19 mouse cellular contexts compared by ENCODE assay signal in the genomic region with DNA sequence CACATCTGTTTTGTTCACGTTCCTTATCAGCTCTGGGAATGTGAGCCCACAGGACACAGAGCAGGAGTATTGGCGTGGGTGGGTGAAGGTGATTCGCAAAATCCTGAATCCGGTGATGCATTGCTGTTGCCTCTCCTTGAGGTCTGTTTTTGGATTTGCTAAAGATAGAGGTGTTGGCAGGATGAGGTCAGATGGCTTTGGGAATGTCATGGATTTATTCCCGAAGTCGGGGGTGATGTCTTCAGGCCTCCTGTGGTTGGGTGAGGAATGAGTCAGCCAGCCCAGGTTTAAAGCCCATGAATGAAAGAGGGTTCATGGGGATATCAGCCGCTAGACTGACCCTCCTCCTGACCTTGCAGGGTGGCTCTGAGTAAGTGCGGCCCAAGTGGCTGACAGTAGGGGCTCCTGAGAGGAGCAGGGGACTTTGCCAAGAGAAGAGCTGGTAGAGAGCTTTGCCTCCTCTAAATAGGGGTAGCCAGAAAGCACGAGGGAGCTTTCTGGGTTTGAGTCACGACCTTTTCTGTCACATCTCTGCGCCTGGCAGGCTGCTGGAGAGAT. TPM values are rescaled to one million over a fixed set of nuclear protein-coding genes. Genes with fewer than 3 reads are reported as not detected.
DNase-seq lines count a peak whose midpoint lies in the region; ATAC-seq and TF ChIP-seq lines count a peak whose summit lies in the region.
"Had no signal": no experiment of that assay in that cellular context is flagged by ENCODE, and none has a peak within 500 bp of the region (broad histone marks: within the 10 kb centered on the region; RNA-seq: fewer than 3 reads in every experiment).

No protein-coding gene starts in this region.

- TF ChIP-seq EP300 in heart, adult 2 months (IDR thresholded peaks at IDR 0.05; ENCODE audit: insufficient read depth, low read depth, low read length) = peak; percentile 29; the same call in 1 of the 2 replicates

- intact Hi-C loops in heart, adult 2 months (cut with DNase I) = no loop called here
- intact Hi-C loops in heart, postnatal 36 days (cut with DNase I) = no loop called here

- H3K9me3 ChIP-seq in heart, embryonic 16.5 days (replicated peaks; ENCODE audit: control insufficient read depth, low read length) = no peaks in the 10 kb centered on the region
- H3K9me3 ChIP-seq: embryonic facial prominence, embryonic 13.5 days; limb, embryonic 13.5 days; liver, embryonic 15.5 days; neural tube, embryonic 12.5 days had no signal

- peak overlapping the region; percentile 47 for H3ac ChIP-seq in C2C12 (ENCODE audit: control insufficient read depth, insufficient read length, low read depth)

- H3K9ac ChIP-seq in heart, adult 2 months (ENCODE audit: low read depth, low read length) = no peak overlapping the region
- no peak overlapping the region for H3K9ac ChIP-seq in heart, embryonic 16.5 days (ENCODE audit: low read length)
- H3K9ac ChIP-seq: embryonic facial prominence, embryonic 13.5 days; limb, embryonic 13.5 days; liver, embryonic 15.5 days; neural tube, embryonic 12.5 days had no signal

- peak; percentile 32 to 34 for DNase-seq in heart, adult 2 months
- no peak for DNase-seq in heart, postnatal 36 days
- DNase-seq in heart, adult 8-10 months (ENCODE audit: low spot score) = peak; percentile 27
- DNase-seq in layer of hippocampus, adult 11-12 months (ENCODE audit: low spot score) = no peak
- DNase-seq: gastrocnemius, postnatal 10 days; kidney, adult 2 months; kidney, postnatal 25 days; layer of hippocampus, adult 9-11 months; lung, postnatal 10 days; right cerebral cortex, postnatal 25 days had no signal

- TF ChIP-seq POLR2A in heart, adult 2 months (IDR thresholded peaks at IDR 0.05; ENCODE audit: insufficient read depth, low read depth, low read length) = no peak

- ATAC-seq in heart, embryonic 16.5 days (replicated peaks; ENCODE audit: extremely low read depth, insufficient read depth, low FRiP score) = peak; percentile 65
- no peak for ATAC-seq in erythroblast, adult 5-6 weeks (replicated peaks; ENCODE audit: low FRiP score, poor library complexity, severe bottlenecking)

- 41% methylated on average over 11 of the region's 11 CpGs for WGBS in heart, adult 2 months
- WGBS in heart, embryonic 16.5 days = 25% methylated on average over 11 of the region's 11 CpGs

- H3K4me3 ChIP-seq in heart, adult 2 months = no peak overlapping the region
- H3K4me3 ChIP-seq in C2C12 (ENCODE audit: insufficient read depth, poor library complexity, severe bottlenecking) = no peak overlapping the region
- no peak overlapping the region for H3K4me3 ChIP-seq in heart, embryonic 16.5 days (ENCODE audit: low read length)
- H3K4me3 ChIP-seq: embryonic facial prominence, embryonic 13.5 days; limb, embryonic 13.5 days; liver, embryonic 15.5 days; neural tube, embryonic 12.5 days had no signal

- H3K36me3 ChIP-seq in heart, adult 2 months (ENCODE audit: control insufficient read depth, insufficient read depth, low read length) = no peaks in the 10 kb centered on the region
- H3K36me3 ChIP-seq in C2C12 (ENCODE audit: control insufficient read depth, insufficient read depth) = no peaks in the 10 kb centered on the region
- H3K36me3 ChIP-seq in heart, embryonic 16.5 days (ENCODE audit: control insufficient read depth, insufficient read depth) = no peaks in the 10 kb centered on the region
- H3K36me3 ChIP-seq: embryonic facial prominence, embryonic 13.5 days; limb, embryonic 13.5 days; liver, embryonic 15.5 days; neural tube, embryonic 12.5 days had no signal

- H3K27ac ChIP-seq in heart, adult 2 months = peak overlapping the region; percentile 58
- H3K27ac ChIP-seq in heart, embryonic 16.5 days (ENCODE audit: low read length) = peak overlapping the region; percentile 38; the same call in 1 of the 2 replicates
- H3K27ac ChIP-seq: embryonic facial prominence, embryonic 13.5 days; limb, embryonic 13.5 days; liver, embryonic 15.5 days; neural tube, embryonic 12.5 days had no signal

- H3K27me3 ChIP-seq in heart, adult 2 months (ENCODE audit: control insufficient read depth, insufficient read depth, low read length) = no peaks in the 10 kb centered on the region
- no peaks in the 10 kb centered on the region for H3K27me3 ChIP-seq in C2C12 (ENCODE audit: control insufficient read depth, insufficient read depth, insufficient read length)
- H3K27me3 ChIP-seq in heart, embryonic 16.5 days (ENCODE audit: control insufficient read depth, insufficient read depth, low read length) = no peaks in the 10 kb centered on the region
- H3K27me3 ChIP-seq: embryonic facial prominence, embryonic 13.5 days; liver, embryonic 15.5 days; neural tube, embryonic 12.5 days had no signal

- peaks cover 4% of the 10 kb centered on the region for H3K4me1 ChIP-seq in heart, adult 2 months (ENCODE audit: control insufficient read depth, insufficient read depth, low read length)
- peaks cover 23% of the 10 kb centered on the region for H3K4me1 ChIP-seq in heart, embryonic 16.5 days (ENCODE audit: control insufficient read depth, insufficient read depth, low read length)
- H3K4me1 ChIP-seq: liver, embryonic 15.5 days had no signal

- no peaks in the 10 kb centered on the region for H3K79me2 ChIP-seq in heart, adult 2 months (replicated peaks; ENCODE audit: control insufficient read depth, insufficient read depth, low read length)
- H3K79me2 ChIP-seq in C2C12 (ENCODE audit: control insufficient read depth, insufficient read depth) = no peaks in the 10 kb centered on the region

- no peak for TF ChIP-seq CTCF in heart, adult 2 months (IDR thresholded peaks at IDR 0.05)
- no peak for TF ChIP-seq CTCF in C2C12 (IDR thresholded peaks at IDR 0.05; ENCODE audit: control insufficient read depth, insufficient read depth, insufficient read length)

- peak overlapping the region; percentile 17; the same call in 1 of the 2 replicates for H3K4me2 ChIP-seq in heart, embryonic 16.5 days (ENCODE audit: low read depth, low read length)
- H3K4me2 ChIP-seq: embryonic facial prominence, embryonic 13.5 days; limb, embryonic 13.5 days; liver, embryonic 15.5 days; neural tube, embryonic 12.5 days had no signal

- no peaks in the 10 kb centered on the region for H3K79me3 ChIP-seq in C2C12 (ENCODE audit: low read depth)

TF ChIP-seq in C2C12, 6 proteins besides CTCF, POLR2A, EP300 and RAD21:
- TF ChIP-seq MYOD1 (IDR thresholded peaks at IDR 0.05; ENCODE audit: control insufficient read depth, insufficient read length, low read depth) (no peak), CEBPB (IDR thresholded peaks at IDR 0.05; ENCODE audit: low read depth) (no peak), MAX (IDR thresholded peaks at IDR 0.05) (no peak), FOSL1 (IDR thresholded peaks at IDR 0.05; ENCODE audit: insufficient read depth, low read length, poor library complexity, severe bottlenecking) (no peak), MYOG (IDR thresholded peaks at IDR 0.05; ENCODE audit: control insufficient read depth, extremely low read depth, insufficient read length) (no peak), USF1 (IDR thresholded peaks at IDR 0.05; ENCODE audit: low read depth) (no peak)

RNA-seq across cellular contexts. Expression of a gene that starts 27.4 kb away (rescaled TPM):
- total RNA-seq in heart, adult 2 months (2021) = 1 to 10 TPM; 2.5 to 3.8 TPM
- 3.8 and 5.3 TPM in 2 replicates for polyA plus RNA-seq in heart, adult 2 months (2012; rRNA removed)
- total RNA-seq in heart, postnatal 36 days (2021) = 1 to 10 TPM; 4.8 to 6.2 TPM
- 1.6 TPM for polyA plus RNA-seq in C2C12 (2012; fragmentation: generic; extraction: Trizol)
- total RNA-seq in heart, adult 8-10 months (2022) = 1 to 10 TPM; 2.5 to 4.5 (median 3.6) TPM
- polyA plus RNA-seq in heart, embryonic 16.5 days (2015; fragmentation: Nextera tagmentation; extraction: Ambion mirVana) = 6.3 and 6.5 TPM in 2 replicates
- not detected in 2 replicates for total RNA-seq in erythroblast, adult 5-6 weeks (2015; ENCODE audit: low replicate concordance)
- not detected in 2 replicates for total RNA-seq in erythroblast, adult 5-6 weeks (2017; ENCODE audit: low replicate concordance)
- total RNA-seq: MEL; monocyte, adult 5-6 weeks had no signal

Comparison
In these comparisons a context has a peak if more than half of its experiments do, and no peak if none do; other contexts are left out.
1. DNase-seq: peak in heart, adult 2 months (2 of 2) and heart, adult 8-10 months (single experiment); none in heart, postnatal 36 days (0 of 2) and layer of hippocampus, adult 11-12 months (single experiment).